Mouse (Mus musculus): Measurements from ENCODE around the gene Ugt2b35.
"Not testable (repeated sequence)": the region's sequence is repeated elsewhere in the genome, so short reads cannot be mapped to it uniquely, and the experiment has no call there.

Gene Ugt2b35

GRCm38 (mm10) chr5:87000395-87001073 lies at the start of gene Ugt2b35:
TSS of gene Ugt2b35 (plus strand) at chr5:87000860.
- no peak for DNase-seq

DNA sequence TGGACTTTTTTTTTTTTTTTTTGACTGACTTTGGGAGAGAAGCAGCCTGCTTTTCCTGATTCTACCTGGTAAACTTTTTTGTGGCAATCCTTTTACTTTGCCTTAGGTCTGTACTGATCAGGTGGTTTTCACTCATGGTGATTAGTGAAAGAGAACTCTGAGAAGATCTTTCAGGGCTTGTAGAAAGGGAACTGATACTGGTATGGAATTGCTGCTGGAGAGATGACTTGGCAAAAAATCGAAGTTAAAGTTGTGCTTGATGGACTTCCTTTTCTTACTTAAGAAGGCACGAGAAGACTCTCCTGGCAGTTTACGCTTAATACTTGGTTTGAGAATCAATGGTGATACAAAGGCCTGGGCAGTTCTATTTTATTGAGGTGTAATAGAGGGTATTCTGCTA lies 40.2 kb upstream of the Ugt2b35 start:
- no peak for DNase-seq

GRCm38 (mm10) chr5:86961587-86962358 lies 38.9 kb upstream of the Ugt2b35 start:
- no peak for DNase-seq

DNA sequence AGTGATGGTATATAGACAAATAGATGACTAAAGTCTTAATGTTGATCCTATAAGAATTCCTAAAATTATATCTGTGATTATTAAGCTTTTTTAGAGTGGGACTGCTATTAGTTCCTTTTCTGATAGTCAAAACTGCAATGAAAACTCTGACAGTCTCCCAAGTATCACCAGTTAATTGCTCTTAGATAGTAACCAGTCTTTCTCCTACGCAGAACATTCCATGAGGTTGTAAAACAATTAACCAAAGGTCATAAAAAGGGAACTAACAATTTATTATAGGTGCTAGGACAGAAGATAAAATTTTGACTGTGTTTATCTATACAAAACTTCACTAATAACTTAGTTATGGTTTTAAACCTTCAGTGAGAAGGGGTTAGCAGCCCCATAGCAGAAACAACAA lies 37.8 kb upstream of the Ugt2b35 start:
- DNase-seq, result not testable (repeated sequence)

DNA sequence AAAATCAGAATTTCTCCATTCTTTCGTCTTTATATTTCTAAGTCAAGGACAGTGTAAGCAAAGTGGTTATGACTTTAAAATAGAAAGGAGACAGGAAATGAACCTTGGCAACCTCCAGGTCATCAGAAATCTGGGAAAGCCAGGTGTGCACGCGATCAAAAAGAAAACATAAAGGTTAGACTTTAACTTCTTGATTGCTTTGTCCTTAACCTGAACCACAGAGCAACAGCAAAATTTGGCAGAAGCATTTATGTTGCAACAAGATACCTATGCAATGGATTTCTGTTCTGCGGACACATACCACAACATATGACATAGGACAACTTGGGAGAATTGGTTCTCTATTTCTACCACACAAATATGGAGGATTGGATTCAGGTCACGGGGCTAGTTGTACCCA lies 33.4 kb upstream of the Ugt2b35 start:
- not testable (repeated sequence) for DNase-seq

- DNase-seq, result no peak
Measured at GRCm38 (mm10) chr5:87004735-87005134, 4.1 kb downstream of the Ugt2b35 start.

DNA sequence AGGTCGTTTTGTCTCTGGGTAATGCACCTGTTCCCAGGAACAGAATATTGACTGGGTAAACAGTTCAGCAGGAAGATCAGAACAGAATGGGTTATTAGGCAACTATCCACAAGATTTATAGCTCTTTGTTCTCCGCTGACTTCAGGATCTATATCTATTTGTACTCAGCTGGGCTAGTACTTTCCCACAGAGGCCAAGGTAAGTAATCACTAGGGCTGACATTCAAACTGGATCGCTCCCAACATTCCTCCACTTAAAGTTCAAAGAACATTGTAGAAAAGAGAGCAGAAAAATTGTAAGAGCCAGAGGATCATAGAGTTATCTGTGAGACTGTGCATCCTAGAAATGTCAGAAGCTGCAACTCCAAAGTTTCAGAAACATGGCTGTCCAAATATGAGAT lies 14.8 kb downstream of the Ugt2b35 start:
- no peak for DNase-seq

- no peak for DNase-seq
Measured at GRCm38 (mm10) chr5:87027359-87027758, 26.7 kb downstream of the Ugt2b35 start.

- no peak for DNase-seq
Measured at GRCm38 (mm10) chr5:87030624-87031023, 30.0 kb downstream of the Ugt2b35 start.

Data from thymus, postnatal 14 days (tissue).